Mouse (Mus musculus) CH12.LX (cell line): ENCODE measurements around the gene Usp46.

ENCODE experiments used
- BHLHE40 ChIP-seq: IDR thresholded peaks from 2 replicates; pipeline ENCODE4 v1.6.1; 2011; ENCODE audit warnings: mild to moderate bottlenecking, low read depth, low read length, improper control_type of control experiment
- CHD1 ChIP-seq: IDR thresholded peaks from 2 replicates; pipeline ENCODE4 v1.6.1; 2012; ENCODE audit warnings: low read depth, low read length, improper control_type of control experiment, inconsistent platforms
- CTCF ChIP-seq, 2 experiments: IDR thresholded peaks in 1 of 2; conservative IDR thresholded peaks in 1 of 2; 2 replicates each; pipeline ENCODE4 v1.5.1; 2011 to 2012; ENCODE audit warnings: low read depth in 2 of 2, low read length in 2 of 2, improper control_type of control experiment in 1 of 2, inconsistent platforms in 1 of 2, mild to moderate bottlenecking in 1 of 2, moderate library complexity in 1 of 2
- E2F4 ChIP-seq: IDR thresholded peaks from 2 replicates; pipeline ENCODE4 v1.6.1; 2011; ENCODE audit warnings: low read depth, low read length, improper control_type of control experiment; ENCODE audit not compliant: insufficient replicate concordance
- EP300 ChIP-seq: IDR thresholded peaks from 2 replicates; pipeline ENCODE4 v1.6.1; 2011; ENCODE audit warnings: low read length, improper control_type of control experiment
- MEF2A ChIP-seq: IDR thresholded peaks from 2 replicates; pipeline ENCODE4 v1.6.1; 2014; ENCODE audit warnings: low read depth, mild to moderate bottlenecking, inconsistent platforms, low read length, improper control_type of control experiment, borderline replicate concordance
- MXI1 ChIP-seq: IDR thresholded peaks from 2 replicates; pipeline ENCODE4 v1.6.1; 2011; ENCODE audit warnings: mild to moderate bottlenecking, low read depth, low read length, improper control_type of control experiment
- NRF1 ChIP-seq: IDR thresholded peaks from 2 replicates; pipeline ENCODE4 v1.6.1; 2014; ENCODE audit warnings: low read depth, mild to moderate bottlenecking, inconsistent platforms, low read length, improper control_type of control experiment, moderate library complexity
- PAX5 ChIP-seq: IDR thresholded peaks from 2 replicates; pipeline ENCODE4 v1.6.1; 2012; ENCODE audit warnings: low read length, inconsistent platforms, mixed read lengths
- POLR2A ChIP-seq: IDR thresholded peaks from 2 replicates; pipeline ENCODE4 v1.6.1; 2011; ENCODE audit warnings: low read depth, mild to moderate bottlenecking, improper control_type of control experiment, low read length
- TBP ChIP-seq: conservative IDR thresholded peaks from 2 replicates; pipeline ENCODE4 v1.6.1; 2011; ENCODE audit warnings: low read depth, low read length, improper control_type of control experiment
- UBTF ChIP-seq: IDR thresholded peaks from 2 replicates; pipeline ENCODE4 v1.6.1; 2012; ENCODE audit warnings: low read depth, mild to moderate bottlenecking, inconsistent platforms, low read length, improper control_type of control experiment, moderate library complexity
- USF1 ChIP-seq: IDR thresholded peaks from 2 replicates; pipeline ENCODE4 v1.6.1; 2014; ENCODE audit warnings: low read depth, mild to moderate bottlenecking, inconsistent platforms, low read length, improper control_type of control experiment
- ZNF384 ChIP-seq: IDR thresholded peaks from 2 replicates; pipeline ENCODE4 v1.6.1; 2012; ENCODE audit warnings: low read depth, low read length, improper control_type of control experiment, inconsistent platforms

DNA sequence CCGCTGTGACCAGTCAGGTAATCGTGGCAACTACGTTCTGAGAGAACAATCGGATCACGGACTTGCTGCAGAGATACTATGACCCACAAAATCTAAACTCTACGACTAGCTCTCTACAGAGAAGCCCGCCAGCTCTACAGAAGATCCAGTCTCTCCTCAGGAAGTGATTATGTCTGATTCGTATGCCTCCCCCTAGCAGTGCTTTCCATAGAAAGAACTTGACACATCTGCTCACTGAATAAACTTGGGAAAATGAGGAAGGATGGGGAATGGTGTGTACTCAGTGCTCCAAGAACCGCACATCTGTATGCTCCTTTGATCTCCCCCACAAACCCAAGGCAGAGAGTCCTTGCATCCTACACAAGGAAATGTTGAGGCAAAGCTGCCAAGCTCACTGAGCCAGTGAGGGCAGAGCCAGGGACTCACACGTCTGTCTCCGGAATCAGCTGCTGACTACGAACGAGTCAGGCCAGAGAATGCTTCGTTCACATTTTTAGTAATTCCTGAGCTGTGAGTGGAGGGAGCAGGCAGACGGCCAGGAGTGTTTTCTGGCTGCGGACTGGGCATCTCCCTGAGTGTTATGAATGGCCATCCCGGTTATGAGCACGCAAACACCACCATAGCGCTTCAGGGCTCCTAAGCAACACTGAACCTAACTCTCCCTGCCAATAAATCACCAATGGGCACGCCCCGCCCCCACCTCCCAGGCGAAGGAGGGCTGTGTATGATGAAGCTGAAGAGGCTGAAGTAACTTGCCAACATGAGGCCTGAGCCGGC, 16.6 kb downstream of the Usp46 start:
- TF ChIP-seq TBP (no peak), UBTF (no peak), USF1 (no peak), CTCF (conservative IDR thresholded peaks at IDR 0.05 in 1 of 2, IDR thresholded peaks at IDR 0.05 in 1 of 2; ENCODE audit: low read depth in 2 of 2, low read length in 2 of 2) (no peak), ZNF384 (no peak), MXI1 (no peak), PAX5 (no peak), EP300 (no peak), POLR2A (no peak), E2F4 (no peak), MEF2A (no peak), BHLHE40 (no peak), NRF1 (no peak), CHD1 (no peak)
